Mouse (Mus musculus): Measurements from ENCODE around the gene Pmm1. TPM values are rescaled to one million over a fixed set of nuclear protein-coding genes. Genes with fewer than 3 reads are reported as not detected.

The Pmm1 gene
- total and polyA plus RNA-seq, 3 experiments, result 51.8 to 140 (median 128) TPM

DNA sequence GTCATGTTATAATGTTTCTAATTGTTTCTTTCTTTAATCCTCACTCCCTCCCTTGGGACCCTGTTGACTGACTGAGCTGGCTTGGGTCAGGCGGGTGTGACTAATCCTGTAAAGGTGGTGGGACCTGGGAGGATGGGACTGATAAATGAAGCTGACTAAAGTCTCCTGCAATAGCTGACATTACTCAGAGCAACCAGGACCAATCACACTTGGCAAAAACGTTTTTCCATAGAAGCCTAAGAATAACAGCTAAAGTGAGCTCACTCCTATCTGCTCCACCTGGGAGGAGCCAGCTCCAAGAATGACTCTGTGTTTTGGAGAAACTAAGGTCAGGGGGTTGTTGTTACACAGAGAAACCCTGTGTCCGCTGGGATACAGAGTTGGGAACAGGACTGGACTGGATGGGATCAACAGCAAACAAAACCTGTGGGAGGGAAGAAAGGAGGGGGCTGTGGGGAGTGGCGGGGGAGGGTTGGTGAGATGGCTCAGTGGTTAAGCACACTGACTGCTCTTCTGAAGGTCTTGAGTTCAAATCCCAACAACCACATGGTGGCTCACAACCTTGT is 4.3 kb upstream of the Pmm1 start:
- H3K4me2 ChIP-seq (ENCODE audit: insufficient read depth, low read depth, poor library complexity, severe bottlenecking), result no peak overlapping the region
- in situ Hi-C loops (cut with MboI; ENCODE audit: low pct_ligation_motif_present, low pct_unique_long_range_greater_than_20kb, low sequenced_read_pairs) (no loop called here), dilution Hi-C loops (cut with MboI; ENCODE audit: extremely low pct_ligation_motif_present, extremely low pct_unique_long_range_greater_than_20kb, low sequenced_read_pairs) (no loop called here)
- no peaks in the 10 kb centered on the region for H3K36me3 ChIP-seq (replicated peaks in 1 of 2; ENCODE audit: control insufficient read depth in 1 of 2, insufficient read depth in 1 of 2, low read length in 1 of 2)
- peaks cover 3% of the 10 kb centered on the region for H3K9me3 ChIP-seq (replicated peaks; ENCODE audit: low read length)
- DNase-seq (ENCODE audit: extremely low read depth), result peak; percentile 40
- peaks cover 26 to 51% of the 10 kb centered on the region in 2 experiments for H3K4me1 ChIP-seq (ENCODE audit: control insufficient read depth in 1 of 2, insufficient read depth in 2 of 2)
- no peak overlapping the region for H3K9ac ChIP-seq (ENCODE audit: insufficient read depth, low read depth)
- H3K79me2 ChIP-seq (replicated peaks; ENCODE audit: control insufficient read depth, extremely low read depth, insufficient read depth, poor library complexity, severe bottlenecking), result no peaks in the 10 kb centered on the region
- H3K27ac ChIP-seq (ENCODE audit: insufficient read depth, low read depth), result no peak overlapping the region
- H3K27me3 ChIP-seq (replicated peaks), result no peaks in the 10 kb centered on the region
- TF ChIP-seq BHLHE40 (IDR thresholded peaks at IDR 0.05; ENCODE audit: low read depth, low read length) (0 out of 2 replicates have a peak, but pooled peaks have one; percentile 22), JUN (IDR thresholded peaks at IDR 0.05; ENCODE audit: insufficient read depth, low read depth, low read length) (no peak)
- H3K4me3 ChIP-seq (replicated peaks in 1 of 3; ENCODE audit: low read depth in 2 of 3, low read length in 2 of 3, poor library complexity in 1 of 3), result no peak overlapping the region

DNA sequence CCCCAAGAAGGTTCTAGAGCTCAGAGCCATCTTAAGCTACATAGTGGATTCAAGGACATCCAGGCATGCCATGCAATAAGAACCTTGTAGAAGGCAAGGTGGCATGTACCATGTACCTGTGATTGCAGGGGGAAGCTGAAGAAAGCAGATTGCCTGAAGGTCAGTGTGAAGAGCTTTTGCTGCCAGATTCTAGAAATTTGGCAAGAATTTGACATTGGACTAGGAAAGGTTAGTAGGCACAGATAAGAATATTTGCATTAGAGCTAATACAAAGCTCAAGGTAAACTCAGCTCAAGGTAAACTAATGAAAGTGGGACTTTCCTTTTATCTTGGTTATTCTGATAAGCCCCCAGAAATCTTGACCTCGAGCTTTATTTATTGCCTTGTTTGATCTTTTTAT is 3.5 kb upstream of the Pmm1 start:
- no peak overlapping the region for H3K4me3 ChIP-seq (replicated peaks in 1 of 3; ENCODE audit: low read depth in 2 of 3, low read length in 2 of 3, poor library complexity in 1 of 3)
- H3K4me1 ChIP-seq (ENCODE audit: control insufficient read depth in 1 of 2, insufficient read depth in 2 of 2), result peaks cover 21 to 45% of the 10 kb centered on the region in 2 experiments
- peaks cover 3% of the 10 kb centered on the region; the same call in 1 of the 2 replicates for H3K79me2 ChIP-seq (replicated peaks; ENCODE audit: control insufficient read depth, extremely low read depth, insufficient read depth, poor library complexity, severe bottlenecking)
- H3K27ac ChIP-seq (ENCODE audit: insufficient read depth, low read depth), result no peak overlapping the region
- in situ Hi-C loops (cut with MboI; ENCODE audit: low pct_ligation_motif_present, low pct_unique_long_range_greater_than_20kb, low sequenced_read_pairs) (no loop called here), dilution Hi-C loops (cut with MboI; ENCODE audit: extremely low pct_ligation_motif_present, extremely low pct_unique_long_range_greater_than_20kb, low sequenced_read_pairs) (no loop called here)
- TF ChIP-seq POLR2A (IDR thresholded peaks at IDR 0.05; ENCODE audit: low read depth, low read length) (no peak), PAX5 (IDR thresholded peaks at IDR 0.05; ENCODE audit: low read length) (no peak), ELF1 (IDR thresholded peaks at IDR 0.05; ENCODE audit: low read depth, low read length) (no peak), IRF4 (IDR thresholded peaks at IDR 0.05; ENCODE audit: low read depth, low read length) (no peak), UBTF (IDR thresholded peaks at IDR 0.05; ENCODE audit: low read depth, low read length) (no peak), MXI1 (IDR thresholded peaks at IDR 0.05; ENCODE audit: low read depth, low read length) (no peak)
- no peak overlapping the region for H3K4me2 ChIP-seq (ENCODE audit: insufficient read depth, low read depth, poor library complexity, severe bottlenecking)
- no peak for DNase-seq (ENCODE audit: extremely low read depth)
- H3K36me3 ChIP-seq (replicated peaks in 1 of 2; ENCODE audit: control insufficient read depth in 1 of 2, insufficient read depth in 1 of 2, low read length in 1 of 2), result no peaks in the 10 kb centered on the region
- no peaks in the 10 kb centered on the region for H3K27me3 ChIP-seq (replicated peaks)
- H3K9ac ChIP-seq (ENCODE audit: insufficient read depth, low read depth), result no peak overlapping the region
- peaks cover 3% of the 10 kb centered on the region for H3K9me3 ChIP-seq (replicated peaks; ENCODE audit: low read length)

DNA sequence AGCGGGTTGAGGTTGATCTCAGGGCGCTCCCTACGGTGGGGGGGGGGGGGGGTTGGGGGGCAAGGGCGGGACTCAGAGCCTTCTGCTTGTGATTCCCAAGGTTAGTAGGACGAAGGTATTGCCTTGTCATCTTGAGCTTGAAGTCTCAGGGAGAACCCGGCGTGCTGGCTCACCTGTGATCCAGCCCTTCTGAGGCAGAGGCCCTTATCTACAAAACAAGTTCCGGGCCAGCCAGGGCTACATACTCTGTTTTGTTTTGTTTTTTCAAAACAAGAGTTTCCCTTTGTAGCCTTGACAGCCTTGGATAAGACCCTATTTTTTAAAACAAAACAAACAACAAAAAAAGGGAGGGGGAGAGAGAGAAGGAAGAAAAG is 335 bp upstream of the Pmm1 start:
- Histone ChIP-seq H3K4me3 (replicated peaks in 1 of 3; ENCODE audit: low read depth in 2 of 3, low read length in 2 of 3, poor library complexity in 1 of 3) (peak overlapping the region; percentile 44 to 54 (median 47)), H3K36me3 (replicated peaks in 1 of 2; ENCODE audit: control insufficient read depth in 1 of 2, insufficient read depth in 1 of 2, low read length in 1 of 2) (peaks cover 11 to 27% of the 10 kb centered on the region in 2 experiments), H3K79me2 (replicated peaks; ENCODE audit: control insufficient read depth, extremely low read depth, insufficient read depth, poor library complexity, severe bottlenecking) (peaks cover 18% of the 10 kb centered on the region), H3K27me3 (replicated peaks) (no peaks in the 10 kb centered on the region), H3K4me1 (ENCODE audit: control insufficient read depth in 1 of 2, insufficient read depth in 2 of 2) (peaks cover 4 to 34% of the 10 kb centered on the region in 2 experiments; a peak in 3 of 4 replicates), H3K27ac (ENCODE audit: insufficient read depth, low read depth) (no peak overlapping the region), H3K9ac (ENCODE audit: insufficient read depth, low read depth) (peak overlapping the region; percentile 66), H3K9me3 (replicated peaks; ENCODE audit: low read length) (no peaks in the 10 kb centered on the region), H3K4me2 (ENCODE audit: insufficient read depth, low read depth, poor library complexity, severe bottlenecking) (peak overlapping the region; percentile 76)
- DNase-seq (ENCODE audit: extremely low read depth), result no peak
- dilution Hi-C loops (cut with MboI; ENCODE audit: extremely low pct_ligation_motif_present, extremely low pct_unique_long_range_greater_than_20kb, low sequenced_read_pairs) (no loop called here), in situ Hi-C loops (cut with MboI; ENCODE audit: low pct_ligation_motif_present, low pct_unique_long_range_greater_than_20kb, low sequenced_read_pairs) (no loop called here)
- TF ChIP-seq NELFE (IDR thresholded peaks at IDR 0.05; ENCODE audit: low read depth, low read length), result no peak
- TF ChIP-seq MXI1 (IDR thresholded peaks at IDR 0.05; ENCODE audit: low read depth, low read length), result no peak
- no peak for TF ChIP-seq ELF1 (IDR thresholded peaks at IDR 0.05; ENCODE audit: low read depth, low read length)
- TF ChIP-seq ZMIZ1 (IDR thresholded peaks at IDR 0.05; ENCODE audit: low read depth, low read length), result no peak
- TF ChIP-seq UBTF (IDR thresholded peaks at IDR 0.05; ENCODE audit: low read depth, low read length), result no peak
- no peak for TF ChIP-seq MAZ (IDR thresholded peaks at IDR 0.05; ENCODE audit: low read depth, low read length)
- no peak for TF ChIP-seq CHD1 (IDR thresholded peaks at IDR 0.05; ENCODE audit: low read depth, low read length)
- no peak for TF ChIP-seq SIN3A (IDR thresholded peaks at IDR 0.05; ENCODE audit: low read length)
- no peak for TF ChIP-seq MYC (IDR thresholded peaks at IDR 0.05; ENCODE audit: low read depth, low read length)
- TF ChIP-seq CTCF (conservative IDR thresholded peaks at IDR 0.05 in 1 of 2, IDR thresholded peaks at IDR 0.05 in 1 of 2; ENCODE audit: low read depth in 2 of 2, low read length in 2 of 2), result no peak
- no peak for TF ChIP-seq TCF12 (IDR thresholded peaks at IDR 0.05; ENCODE audit: low read depth, low read length)
- TF ChIP-seq NRF1 (IDR thresholded peaks at IDR 0.05; ENCODE audit: low read depth, low read length), result no peak
- TF ChIP-seq KAT2A (IDR thresholded peaks at IDR 0.05; ENCODE audit: insufficient replicate concordance, low read length), result no peak
- no peak for TF ChIP-seq JUND (conservative IDR thresholded peaks at IDR 0.05; ENCODE audit: low read depth, low read length)
- TF ChIP-seq CHD2 (IDR thresholded peaks at IDR 0.05; ENCODE audit: low read length), result no peak
- TF ChIP-seq SMC3 (IDR thresholded peaks at IDR 0.05; ENCODE audit: low read depth, low read length), result no peak
- TF ChIP-seq EP300 (IDR thresholded peaks at IDR 0.05; ENCODE audit: low read length), result no peak
- no peak for TF ChIP-seq RCOR1 (conservative IDR thresholded peaks at IDR 0.05; ENCODE audit: low read depth, low read length)
- no peak for TF ChIP-seq ZNF384 (IDR thresholded peaks at IDR 0.05; ENCODE audit: low read depth, low read length)
